Mouse (Mus musculus) lung, postnatal 0 days (tissue): Measurements from ENCODE around the gene Inhbc. TPM values are rescaled to one million over a fixed set of nuclear protein-coding genes. Genes with fewer than 3 reads are reported as not detected.

Source experiments
- ATAC-seq: fragments of 200-750 bp; cut with Nextera tagmentation; 2 replicates; pipeline ENCODE4 v1.8.0; 2017; ENCODE audit warnings: moderate library complexity
- DNase-seq: peaks from one replicate; pipeline ENCODE4 v3.0.0-alpha.2; 2016; ENCODE audit warnings: low spot score
- H3K27ac ChIP-seq: fragments of 300-500 bp; sonication (generic); 2 replicates; pipeline ENCODE4 v1.5.1; 2014; ENCODE audit warnings: antibody characterized with exemption, mild to moderate bottlenecking, low read length, mixed read lengths
- H3K27me3 ChIP-seq: fragments of 300-500 bp; sonication (generic); replicated peaks from 2 replicates; pipeline ENCODE4 v1.6.1; 2014; ENCODE audit warnings: low read length, mixed read lengths; ENCODE audit not compliant: insufficient read depth
- H3K36me3 ChIP-seq: fragments of 300-500 bp; sonication (generic); 2 replicates; pipeline ENCODE4 v1.6.1; 2014; ENCODE audit warnings: low read length, mixed read lengths; ENCODE audit not compliant: insufficient read depth
- H3K4me1 ChIP-seq: fragments of 300-500 bp; sonication (generic); 2 replicates; pipeline ENCODE4 v1.6.1; 2014; ENCODE audit warnings: antibody characterized with exemption, low read depth, low read length, mixed read lengths; ENCODE audit not compliant: insufficient read depth
- H3K4me2 ChIP-seq: fragments of 300-500 bp; sonication (generic); replicated peaks from 2 replicates; pipeline ENCODE4 v1.6.1; 2014; ENCODE audit warnings: low read depth, mild to moderate bottlenecking, low read length, moderate library complexity, mixed read lengths
- H3K4me3 ChIP-seq: fragments of 300-500 bp; sonication (generic); 2 replicates; pipeline ENCODE4 v1.5.1; 2014; ENCODE audit warnings: low read depth, low read length
- H3K9ac ChIP-seq: fragments of 300-500 bp; sonication (generic); replicated peaks from 2 replicates; pipeline ENCODE4 v1.6.1; 2014; ENCODE audit warnings: low read depth, mild to moderate bottlenecking
- H3K9me3 ChIP-seq: fragments of 300-500 bp; sonication (generic); 2 replicates; pipeline ENCODE4 v1.6.1; 2016; ENCODE audit warnings: low read length, mixed read lengths
- CTCF ChIP-seq: IDR thresholded peaks from 2 replicates; pipeline ENCODE4 v1.5.1; 2016; ENCODE audit warnings: antibody characterized with exemption, mild to moderate bottlenecking
- EP300 ChIP-seq: IDR thresholded peaks from 2 replicates; pipeline ENCODE4 v1.6.1; 2016; ENCODE audit warnings: antibody characterized with exemption, mild to moderate bottlenecking, control low read depth
- whole genome bisulfite sequencing: fragments of 180-500 bp; shearing (Covaris S2); extraction: QIAGEN DNeasy Blood & Tissue Kit; methylation state at CpG from one replicate; pipeline ENCODE4 v1.1.7; 2014; 5-methylcytosine and 5-hydroxymethylcytosine counted together
- polyA plus RNA-seq: library from polyadenylated mRNA; unstranded; fragments of >200 nt; fragmentation: Nextera tagmentation; extraction: Ambion mirVana; gene quantifications from 2 replicates; pipeline ENCODE4 v1.2.1, GENCODE M21; 2015

The Inhbc gene
- not detected in 2 replicates for polyA plus RNA-seq

GRCm38 (mm10) chr10:127369834-127370820 lies at the start of gene Inhbc:
Inhbc (minus strand) TSS chr10:127370431.
- Histone ChIP-seq H3K9ac (no peak within 1 kb of the TSS), H3K36me3 (no peaks in the 10 kb centered on the region), H3K27me3 (no peaks in the 10 kb centered on the region), H3K4me2 (no peak within 1 kb of the TSS), H3K9me3 (no peaks in the 10 kb centered on the region), H3K4me3 (no peak within 1 kb of the TSS), H3K4me1 (no peaks in the 10 kb centered on the region), H3K27ac (no peak within 1 kb of the TSS)
- WGBS, result 69% methylated on average over 22 of the region's 22 CpGs
- DNase-seq, result no peak
- no peak for TF ChIP-seq CTCF
- no peak for ATAC-seq

- no peaks in the 10 kb centered on the region for H3K27me3 ChIP-seq
- H3K36me3 ChIP-seq, result no peaks in the 10 kb centered on the region
- H3K9me3 ChIP-seq, result no peaks in the 10 kb centered on the region
- no peak for DNase-seq
- no peak for ATAC-seq
- no peak overlapping the region for H3K4me2 ChIP-seq
- no peak for TF ChIP-seq CTCF
- no peak for TF ChIP-seq EP300
- no peak overlapping the region for H3K27ac ChIP-seq
- H3K9ac ChIP-seq, result no peak overlapping the region
- 0 out of 2 replicates have a peak, but pooled peaks cover 4% of the 10 kb centered on the region for H3K4me1 ChIP-seq
- H3K4me3 ChIP-seq, result no peak overlapping the region
- 76% methylated on average over 3 of the region's 3 CpGs for WGBS
These were observed 43.9 kb upstream of the Inhbc start for GRCm38 (mm10) chr10:127414141-127414540.

- no peak overlapping the region for H3K27ac ChIP-seq
- ATAC-seq (no peak), DNase-seq (no peak)
- H3K4me1 ChIP-seq, result 0 out of 2 replicates have a peak, but pooled peaks cover 4% of the 10 kb centered on the region
- no peaks in the 10 kb centered on the region for H3K36me3 ChIP-seq
- H3K9ac ChIP-seq, result no peak overlapping the region
- WGBS, result 37% methylated on average over 1 of the region's 1 CpGs
- TF ChIP-seq EP300 (no peak), CTCF (no peak)
- no peaks in the 10 kb centered on the region for H3K27me3 ChIP-seq
- H3K9me3 ChIP-seq, result no peaks in the 10 kb centered on the region
- no peak overlapping the region for H3K4me2 ChIP-seq
- no peak overlapping the region for H3K4me3 ChIP-seq
These were observed 43.4 kb upstream of the Inhbc start for GRCm38 (mm10) chr10:127413585-127413984.

GRCm38 (mm10) chr10:127412776-127413175 lies 42.5 kb upstream of the Inhbc start:
- no peak for ATAC-seq
- Histone ChIP-seq H3K4me2 (no peak overlapping the region), H3K4me3 (no peak overlapping the region), H3K9me3 (no peaks in the 10 kb centered on the region), H3K9ac (no peak overlapping the region), H3K36me3 (no peaks in the 10 kb centered on the region), H3K27me3 (no peaks in the 10 kb centered on the region), H3K27ac (no peak overlapping the region), H3K4me1 (0 out of 2 replicates have a peak, but pooled peaks cover 4% of the 10 kb centered on the region)
- DNase-seq, result no peak
- TF ChIP-seq CTCF, result no peak
- no peak for TF ChIP-seq EP300
- 36% methylated on average over 2 of the region's 2 CpGs for whole genome bisulfite sequencing

GRCm38 (mm10) chr10:127412101-127412500 lies 41.9 kb upstream of the Inhbc start:
- H3K9ac ChIP-seq, result no peak overlapping the region
- no peaks in the 10 kb centered on the region for H3K36me3 ChIP-seq
- no peak overlapping the region for H3K27ac ChIP-seq
- no peak for TF ChIP-seq EP300
- no peak for TF ChIP-seq CTCF
- WGBS, result 40% methylated on average over 5 of the region's 5 CpGs
- H3K4me2 ChIP-seq, result no peak overlapping the region
- H3K27me3 ChIP-seq, result no peaks in the 10 kb centered on the region
- H3K4me1 ChIP-seq, result 0 out of 2 replicates have a peak, but pooled peaks cover 4% of the 10 kb centered on the region
- DNase-seq (no peak), ATAC-seq (no peak)
- H3K9me3 ChIP-seq, result no peaks in the 10 kb centered on the region
- no peak overlapping the region for H3K4me3 ChIP-seq

- ATAC-seq, result no peak
These were observed 37.2 kb upstream of the Inhbc start for GRCm38 (mm10) chr10:127407391-127407790.

More at GRCm38 (mm10) chr10:127407391-127407790, 37.2 kb upstream of the Inhbc start:
- 0 out of 2 replicates have a peak, but pooled peaks cover 4% of the 10 kb centered on the region for H3K4me1 ChIP-seq
- H3K9me3 ChIP-seq, result no peaks in the 10 kb centered on the region
- no peaks in the 10 kb centered on the region for H3K36me3 ChIP-seq
- no peaks in the 10 kb centered on the region for H3K27me3 ChIP-seq
- 52% methylated on average over 4 of the region's 4 CpGs for WGBS
- no peak for DNase-seq
- no peak overlapping the region for H3K27ac ChIP-seq
- H3K4me3 ChIP-seq, result no peak overlapping the region
- H3K9ac ChIP-seq, result no peak overlapping the region
- TF ChIP-seq EP300 (no peak), CTCF (no peak)
- H3K4me2 ChIP-seq, result no peak overlapping the region
